Mouse (Mus musculus): ENCODE results near the gene Tmem239. TPM values are rescaled to one million over a fixed set of nuclear protein-coding genes. Genes with fewer than 3 reads are reported as not detected.

The Tmem239 gene
- polyA plus RNA-seq, 1 experiment from 2014 or later: 0.29 TPM

- Histone ChIP-seq H3K27me3 (no peaks in the 10 kb centered on the region), H3K9me3 (no peaks in the 10 kb centered on the region), H3K4me3 (no peak overlapping the region), H3K36me3 (peaks cover 74% of the 10 kb centered on the region), H3K9ac (no peak overlapping the region), H3K27ac (replicated peaks) (no peak overlapping the region), H3K4me1 (replicated peaks) (no peaks in the 10 kb centered on the region), H3K4me2 (no peak overlapping the region)
- WGBS: 94% methylated on average over 4 of the region's 4 CpGs
- no peak for ATAC-seq (ENCODE audit: low read depth)
Observed at GRCm38 (mm10) chr2:130439840-130440480, 33.7 kb downstream of the Tmem239 start.

GRCm38 (mm10) chr2:130442162-130442561 is 35.9 kb downstream of the Tmem239 start:
- H3K4me2 ChIP-seq: no peak overlapping the region
- H3K4me3 ChIP-seq: no peak overlapping the region
- no peak overlapping the region for H3K27ac ChIP-seq (replicated peaks)
- H3K9ac ChIP-seq: no peak overlapping the region
- no peak for ATAC-seq (ENCODE audit: low read depth)
- 90% methylated on average over 10 of the region's 10 CpGs for WGBS
- no peaks in the 10 kb centered on the region for H3K4me1 ChIP-seq (replicated peaks)
- no peaks in the 10 kb centered on the region for H3K27me3 ChIP-seq
- peaks cover 83% of the 10 kb centered on the region for H3K36me3 ChIP-seq
- H3K9me3 ChIP-seq: no peaks in the 10 kb centered on the region

- Histone ChIP-seq H3K4me2 (no peak overlapping the region), H3K9me3 (no peaks in the 10 kb centered on the region), H3K4me3 (no peak overlapping the region), H3K4me1 (replicated peaks) (peaks cover 30% of the 10 kb centered on the region), H3K27me3 (peaks cover 14% of the 10 kb centered on the region), H3K9ac (no peak overlapping the region), H3K36me3 (peaks cover 21% of the 10 kb centered on the region), H3K27ac (replicated peaks) (no peak overlapping the region)
- ATAC-seq (ENCODE audit: low read depth): no peak
Observed at GRCm38 (mm10) chr2:130448449-130448848, 42.2 kb downstream of the Tmem239 start.

- Histone ChIP-seq H3K27ac (replicated peaks) (peak overlapping the region; percentile 92; the same call in 1 of the 2 replicates), H3K27me3 (peaks cover 14% of the 10 kb centered on the region), H3K4me2 (peak overlapping the region; percentile 82), H3K9ac (peak overlapping the region; percentile 93), H3K36me3 (peaks cover 14% of the 10 kb centered on the region), H3K9me3 (no peaks in the 10 kb centered on the region), H3K4me1 (replicated peaks) (peaks cover 32% of the 10 kb centered on the region), H3K4me3 (peak overlapping the region; percentile 84)
- WGBS: 7% methylated on average over 17 of the region's 17 CpGs
- ATAC-seq (ENCODE audit: low read depth): no peak; the same call in none of the 2 replicates
Observed at GRCm38 (mm10) chr2:130449021-130449793, 42.9 kb downstream of the Tmem239 start.

- H3K36me3 ChIP-seq: peaks cover 9% of the 10 kb centered on the region
- peak within 1 kb of the TSS; percentile 92 for H3K27ac ChIP-seq (replicated peaks)
- ATAC-seq (ENCODE audit: low read depth): peak; percentile 98
- H3K4me1 ChIP-seq (replicated peaks): peaks cover 38% of the 10 kb centered on the region
- H3K9ac ChIP-seq: peak within 1 kb of the TSS; percentile 93
- under 1% methylated on average over 46 of the region's 50 CpGs for WGBS
- no peaks in the 10 kb centered on the region for H3K9me3 ChIP-seq
- peak within 1 kb of the TSS; percentile 84 for H3K4me3 ChIP-seq
- peak within 1 kb of the TSS; percentile 82 for H3K4me2 ChIP-seq
- peaks cover 14% of the 10 kb centered on the region for H3K27me3 ChIP-seq
Observed at GRCm38 (mm10) chr2:130449794-130450433, 43.6 kb downstream of the Tmem239 start, which contains the start of gene Ptpra. Gene Ptpra, plus strand, starts transcription at chr2:130450278.

- Histone ChIP-seq H3K4me3 (peak overlapping the region; percentile 84), H3K36me3 (peaks cover 6% of the 10 kb centered on the region; the same call in 1 of the 2 replicates), H3K27me3 (peaks cover 14% of the 10 kb centered on the region), H3K9me3 (no peaks in the 10 kb centered on the region), H3K4me2 (peak overlapping the region; percentile 82), H3K4me1 (replicated peaks) (peaks cover 41% of the 10 kb centered on the region), H3K9ac (peak overlapping the region; percentile 93), H3K27ac (replicated peaks) (peak overlapping the region; percentile 92)
- under 1% methylated on average over 40 of the region's 47 CpGs for WGBS
- ATAC-seq (ENCODE audit: low read depth): peak; percentile 89
Observed at GRCm38 (mm10) chr2:130450434-130450796, 44.1 kb downstream of the Tmem239 start.

GRCm38 (mm10) chr2:130451086-130451726 is 44.9 kb downstream of the Tmem239 start:
- 75% methylated on average over 14 of the region's 14 CpGs for WGBS
- no peak for ATAC-seq (ENCODE audit: low read depth)
- peaks cover 41% of the 10 kb centered on the region for H3K4me1 ChIP-seq (replicated peaks)
- H3K27me3 ChIP-seq: peaks cover 14% of the 10 kb centered on the region
- H3K36me3 ChIP-seq: no peaks in the 10 kb centered on the region
- H3K4me3 ChIP-seq: peak overlapping the region; percentile 84
- H3K9ac ChIP-seq: peak overlapping the region; percentile 93
- no peak overlapping the region for H3K27ac ChIP-seq (replicated peaks)
- H3K9me3 ChIP-seq: no peaks in the 10 kb centered on the region
- peak overlapping the region; percentile 82 for H3K4me2 ChIP-seq

- Histone ChIP-seq H3K9ac (peak overlapping the region; percentile 93), H3K4me1 (replicated peaks) (peaks cover 43% of the 10 kb centered on the region), H3K4me3 (peak overlapping the region; percentile 84)
Observed at GRCm38 (mm10) chr2:130451727-130452090, 45.4 kb downstream of the Tmem239 start.

GRCm38 (mm10) chr2:130452266-130452665 is 46.0 kb downstream of the Tmem239 start:
- peaks cover 14% of the 10 kb centered on the region for H3K27me3 ChIP-seq
- no peak overlapping the region for H3K27ac ChIP-seq (replicated peaks)
- no peaks in the 10 kb centered on the region for H3K9me3 ChIP-seq
- H3K4me3 ChIP-seq: no peak overlapping the region
- no peak overlapping the region for H3K9ac ChIP-seq
- H3K36me3 ChIP-seq: no peaks in the 10 kb centered on the region
- WGBS: 79% methylated on average over 2 of the region's 2 CpGs
- no peak for ATAC-seq (ENCODE audit: low read depth)
- peaks cover 43% of the 10 kb centered on the region for H3K4me1 ChIP-seq (replicated peaks)
- H3K4me2 ChIP-seq: peak overlapping the region; percentile 82; the same call in 1 of the 2 replicates

More at GRCm38 (mm10) chr2:130451727-130452090, 45.4 kb downstream of the Tmem239 start:
- ATAC-seq (ENCODE audit: low read depth): no peak
- WGBS: 77% methylated on average over 3 of the region's 3 CpGs
- H3K9me3 ChIP-seq: no peaks in the 10 kb centered on the region
- H3K27ac ChIP-seq (replicated peaks): no peak overlapping the region
- H3K36me3 ChIP-seq: no peaks in the 10 kb centered on the region
- peaks cover 14% of the 10 kb centered on the region for H3K27me3 ChIP-seq
- H3K4me2 ChIP-seq: peak overlapping the region; percentile 82

- WGBS: 79% methylated on average over 6 of the region's 6 CpGs
- H3K27me3 ChIP-seq: peaks cover 6% of the 10 kb centered on the region
- peaks cover 43% of the 10 kb centered on the region for H3K4me1 ChIP-seq (replicated peaks)
Observed at GRCm38 (mm10) chr2:130453421-130453820, 47.1 kb downstream of the Tmem239 start.

GRCm38 (mm10) chr2:130454748-130455370 is 48.6 kb downstream of the Tmem239 start:
- Histone ChIP-seq H3K27ac (replicated peaks) (no peak overlapping the region), H3K9me3 (no peaks in the 10 kb centered on the region), H3K36me3 (no peaks in the 10 kb centered on the region), H3K4me3 (no peak overlapping the region), H3K4me1 (replicated peaks) (peaks cover 37% of the 10 kb centered on the region), H3K9ac (no peak overlapping the region), H3K27me3 (no peaks in the 10 kb centered on the region), H3K4me2 (no peak overlapping the region)
- WGBS: 80% methylated on average over 6 of the region's 6 CpGs
- ATAC-seq (ENCODE audit: low read depth): no peak

More at GRCm38 (mm10) chr2:130453421-130453820, 47.1 kb downstream of the Tmem239 start:
- Histone ChIP-seq H3K4me3 (no peak overlapping the region), H3K4me2 (0 out of 2 replicates have a peak overlapping the region, but pooled peaks have one; percentile 3), H3K36me3 (no peaks in the 10 kb centered on the region), H3K9me3 (no peaks in the 10 kb centered on the region), H3K27ac (replicated peaks) (no peak overlapping the region), H3K9ac (no peak overlapping the region)
- no peak for ATAC-seq (ENCODE audit: low read depth)

All from neural tube, embryonic 13.5 days (tissue).